Mouse (Mus musculus) midbrain, embryonic 14.5 days (tissue): Measurements from ENCODE around the gene Gm28269. TPM values are rescaled to one million over a fixed set of nuclear protein-coding genes. Genes with fewer than 3 reads are reported as not detected.

Experiments used
- polyA plus RNA-seq: library from polyadenylated mRNA; unstranded; fragments of >200 nt; fragmentation: Nextera tagmentation; extraction: Ambion mirVana; gene quantifications from 2 replicates; pipeline ENCODE4 v1.2.1, GENCODE M21; 2014

The Gm28269 gene
- polyA plus RNA-seq, 1 experiment from 2014 or later = not detected

Other genes with a start within 250 kb of the Gm28269 start
- gene Slc6a14, start 30.2 kb downstream of the Gm28269 start, polyA plus RNA-seq = not detected in 2 replicates